21 mouse cellular contexts compared by ENCODE assay signal in genomic region chr8:45448257-45448656, GRCm38 (mm10). TPM values are rescaled to one million over a fixed set of nuclear protein-coding genes. Genes with fewer than 3 reads are reported as not detected.
DNase-seq lines count a peak whose midpoint lies in the region; ATAC-seq and TF ChIP-seq lines count a peak whose summit lies in the region.
"Had no signal": no experiment of that assay in that cellular context is flagged by ENCODE, and none has a peak within 500 bp of the region (broad histone marks: within the 10 kb centered on the region; RNA-seq: fewer than 3 reads in every experiment).

No protein-coding gene starts in this region.

- no peak overlapping the region for H3K4me3 ChIP-seq in gastrocnemius, adult 2 months
- H3K4me3 ChIP-seq in hindbrain, postnatal 0 days (ENCODE audit: low read length): no peak overlapping the region
- no peak overlapping the region for H3K4me3 ChIP-seq in hindbrain, embryonic 13.5 days
- H3K4me3 ChIP-seq: forebrain, embryonic 12.5 days; liver, embryonic 12.5 days had no signal

- 0 out of 2 replicates have a peak, but pooled peaks have one; percentile 21 for ATAC-seq in hindbrain, postnatal 0 days
- no peak for ATAC-seq in hindbrain, embryonic 13.5 days (ENCODE audit: low FRiP score)
- ATAC-seq: liver, embryonic 12.5 days; midbrain, embryonic 16.5 days had no signal

- no peaks in the 10 kb centered on the region for H3K27me3 ChIP-seq in hindbrain, postnatal 0 days (ENCODE audit: insufficient read depth, low read length)
- H3K27me3 ChIP-seq in hindbrain, embryonic 13.5 days: no peaks in the 10 kb centered on the region
- H3K27me3 ChIP-seq: CH12.LX; forebrain, embryonic 12.5 days; liver, embryonic 12.5 days had no signal

- H3K27ac ChIP-seq in gastrocnemius, adult 2 months: peak overlapping the region; percentile 70
- H3K27ac ChIP-seq in hindbrain, postnatal 0 days: peak overlapping the region; percentile 27; the same call in 1 of the 2 replicates
- no peak overlapping the region for H3K27ac ChIP-seq in hindbrain, embryonic 13.5 days
- H3K27ac ChIP-seq: forebrain, embryonic 12.5 days; liver, embryonic 12.5 days had no signal

- no peak overlapping the region for H3K4me2 ChIP-seq in hindbrain, postnatal 0 days (ENCODE audit: low read depth, low read length)
- no peak overlapping the region for H3K4me2 ChIP-seq in hindbrain, embryonic 13.5 days
- H3K4me2 ChIP-seq: forebrain, embryonic 12.5 days; heart, embryonic 11.5 days; liver, embryonic 12.5 days had no signal

- H3K36me3 ChIP-seq in hindbrain, postnatal 0 days (ENCODE audit: insufficient read depth, low read length): no peaks in the 10 kb centered on the region
- no peaks in the 10 kb centered on the region for H3K36me3 ChIP-seq in hindbrain, embryonic 13.5 days
- H3K36me3 ChIP-seq: forebrain, embryonic 12.5 days; liver, embryonic 12.5 days had no signal

- no peak for DNase-seq in gastrocnemius, adult 2 months
- DNase-seq in gastrocnemius, adult 8-10 months (ENCODE audit: low spot score in 2 of 2): no peak
- peak; percentile 38 for DNase-seq in hindbrain, postnatal 0 days (ENCODE audit: low spot score)
- peak; percentile 8 for DNase-seq in right cerebral cortex, adult 18-20 months
- DNase-seq in right cerebral cortex, postnatal 25 days: no peak
- DNase-seq in telencephalon, adult 2 months (ENCODE audit: low read depth, low spot score): peak; percentile 17
- no peak for DNase-seq in kidney, adult 8-10 months
- DNase-seq: cerebellum, adult 2 months; gastrocnemius, postnatal 36 days; kidney, adult 11 months; kidney, postnatal 10 days; lung, adult 2 months; spleen, adult 18-20 months; thymus, postnatal 14 days had no signal

- intact Hi-C loops in gastrocnemius, adult 2 months (cut with DNase I): no loop called here

- no peak for TF ChIP-seq CTCF in gastrocnemius, adult 2 months (IDR thresholded peaks at IDR 0.05)
- no peak for TF ChIP-seq CTCF in hindbrain, postnatal 0 days (IDR thresholded peaks at IDR 0.05; ENCODE audit: low read depth)

- H3K4me1 ChIP-seq in hindbrain, postnatal 0 days (ENCODE audit: insufficient read depth, low read length): no peaks in the 10 kb centered on the region
- H3K4me1 ChIP-seq in hindbrain, embryonic 13.5 days (replicated peaks): no peaks in the 10 kb centered on the region
- H3K4me1 ChIP-seq: forebrain, embryonic 12.5 days; liver, embryonic 12.5 days had no signal

- WGBS in hindbrain, postnatal 0 days: 50% methylated on average over 1 of the region's 1 CpGs
- 71% methylated on average over 1 of the region's 1 CpGs for WGBS in hindbrain, embryonic 13.5 days

- no peak overlapping the region for H3K9ac ChIP-seq in hindbrain, postnatal 0 days (replicated peaks; ENCODE audit: low read length)
- H3K9ac ChIP-seq in hindbrain, embryonic 13.5 days: no peak overlapping the region
- H3K9ac ChIP-seq: forebrain, embryonic 12.5 days; liver, embryonic 12.5 days had no signal

- no peaks in the 10 kb centered on the region for H3K9me3 ChIP-seq in hindbrain, postnatal 0 days (ENCODE audit: low read length)
- no peaks in the 10 kb centered on the region for H3K9me3 ChIP-seq in hindbrain, embryonic 13.5 days
- H3K9me3 ChIP-seq: forebrain, embryonic 12.5 days; liver, embryonic 12.5 days had no signal

RNA-seq across cellular contexts. Expression of gene Tlr3, which starts 37.4 kb away (rescaled TPM):
- total RNA-seq in gastrocnemius, adult 2 months (2021): 1 to 10 TPM in 1 of 2 experiments, under 1 TPM in 1; 0.99 to 1.8 TPM
- total RNA-seq in gastrocnemius, adult 8-10 months (2022): 1 to 10 TPM in 2 of 4 experiments, under 1 TPM in 2; 0.68 to 1.3 (median 0.91) TPM
- total RNA-seq in hindbrain, postnatal 0 days (2014; rRNA removed): 1.2 and 1.7 TPM in 2 replicates
- polyA plus RNA-seq in hindbrain, postnatal 0 days (2015; fragmentation: Nextera tagmentation; extraction: Ambion mirVana): 1.5 and 1.7 TPM in 2 replicates
- polyA plus RNA-seq in hindbrain, embryonic 13.5 days (2015; fragmentation: Nextera tagmentation; extraction: Ambion mirVana): 0.72 and 1.6 TPM in 2 replicates
- total RNA-seq: MEL had no signal

RNA-seq across cellular contexts. Expression of gene Sorbs2, which starts 59.3 kb away (rescaled TPM):
- 10 to 100 TPM; 32.8 to 80.8 TPM for total RNA-seq in gastrocnemius, adult 2 months (2021)
- 100 to 1,000 TPM in 1 of 4 experiments, 10 to 100 TPM in 3; 60.0 to 116 (median 75.8) TPM for total RNA-seq in gastrocnemius, adult 8-10 months (2022)
- total RNA-seq in hindbrain, postnatal 0 days (2014; rRNA removed): 53.0 and 65.6 TPM in 2 replicates
- 37.4 and 37.8 TPM in 2 replicates for polyA plus RNA-seq in hindbrain, postnatal 0 days (2015; fragmentation: Nextera tagmentation; extraction: Ambion mirVana)
- polyA plus RNA-seq in hindbrain, embryonic 13.5 days (2015; fragmentation: Nextera tagmentation; extraction: Ambion mirVana): 71.7 and 75.4 TPM in 2 replicates
- total RNA-seq: CH12.LX, MEL had no signal

Comparison
In these comparisons a context has a peak if more than half of its experiments do, and no peak if none do; other contexts are left out.
1. DNase-seq: peak in hindbrain, postnatal 0 days (single experiment), right cerebral cortex, adult 18-20 months (single experiment) and telencephalon, adult 2 months (single experiment); none in gastrocnemius, adult 2 months (single experiment), gastrocnemius, adult 8-10 months (0 of 2), right cerebral cortex, postnatal 25 days (single experiment) and kidney, adult 8-10 months (0 of 2).